In the genomic region with DNA sequence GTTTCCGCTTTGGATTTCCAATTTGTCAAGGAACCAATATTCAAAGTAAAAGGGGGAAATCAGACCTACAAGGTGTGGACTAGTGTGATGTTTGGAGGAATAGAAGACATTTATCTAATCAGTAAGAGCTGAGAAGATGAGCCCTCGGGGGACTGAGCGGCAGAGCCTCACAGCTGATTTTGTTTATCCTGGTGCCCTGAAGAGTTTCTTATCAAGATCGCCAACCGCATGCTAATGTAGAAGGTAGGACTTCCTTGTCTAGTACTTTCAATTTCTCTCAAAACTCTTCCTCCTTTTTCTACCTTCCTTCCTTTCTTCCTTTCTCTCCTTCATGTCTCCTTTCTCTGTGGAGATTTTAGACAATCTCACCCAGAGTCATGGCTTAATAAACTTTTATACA, we compare ENCODE assay signal across 16 mouse cellular contexts.
"Had no signal": no experiment of that assay in that cellular context is flagged by ENCODE, and none has a peak within 500 bp of the region (broad histone marks: within the 10 kb centered on the region; RNA-seq: fewer than 3 reads in every experiment).

No protein-coding gene starts in this region.

- H3K4me1 ChIP-seq: megakaryocyte, embryonic 14.5 days; midbrain, embryonic 12.5 days; neural tube, embryonic 12.5 days; stomach, embryonic 15.5 days had no signal

- H3K36me3 ChIP-seq: midbrain, embryonic 12.5 days; neural tube, embryonic 12.5 days; stomach, embryonic 15.5 days had no signal

- H3K4me3 ChIP-seq: megakaryocyte, embryonic 14.5 days; midbrain, embryonic 12.5 days; neural tube, embryonic 12.5 days; stomach, embryonic 15.5 days had no signal

- H3K27ac ChIP-seq: liver, embryonic 14.5 days; midbrain, embryonic 12.5 days; neural tube, embryonic 12.5 days; stomach, embryonic 15.5 days; stomach, postnatal 0 days had no signal

- H3K9ac ChIP-seq: liver, embryonic 14.5 days; lung, embryonic 14.5 days; midbrain, embryonic 12.5 days; neural tube, embryonic 12.5 days; stomach, embryonic 15.5 days had no signal

- H3K27me3 ChIP-seq: midbrain, embryonic 12.5 days; neural tube, embryonic 12.5 days; stomach, embryonic 15.5 days had no signal

- DNase-seq: lung, adult 18-20 months; lung, embryonic 14.5 days; lung, postnatal 10 days; lung, postnatal 4 days; midbrain, embryonic 14.5 days; right cerebral cortex, postnatal 14 days; thymus, adult 18-20 months; thymus, postnatal 14 days; thymus, postnatal 36 days had no signal

- H3K9me3 ChIP-seq: megakaryocyte, embryonic 14.5 days; midbrain, embryonic 12.5 days; neural tube, embryonic 12.5 days; stomach, embryonic 15.5 days had no signal

- ATAC-seq: midbrain, embryonic 16.5 days had no signal

- H3K4me2 ChIP-seq: lung, embryonic 14.5 days; midbrain, embryonic 12.5 days; neural tube, embryonic 12.5 days; stomach, embryonic 15.5 days had no signal
